Mouse (Mus musculus) bone marrow, adult 2 months (tissue): ENCODE results near the gene Mybpc2. TPM values are rescaled to one million over a fixed set of nuclear protein-coding genes. Genes with fewer than 3 reads are reported as not detected.
A peak's percentile ranks its signal among the peaks of the same experiment; 100 is the strongest.

ENCODE experiments used
- H3K27ac ChIP-seq: fragments of 200-500 bp; 2 replicates; pipeline ENCODE4 v1.5.1; 2012; ENCODE audit warnings: low read depth, mild to moderate bottlenecking, control low read depth, inconsistent platforms, low read length; ENCODE audit not compliant: control insufficient read depth, poor library complexity, insufficient read depth
- H3K4me1 ChIP-seq: fragments of 200-500 bp; 2 replicates; pipeline ENCODE4 v1.6.1; 2011; ENCODE audit warnings: low read length; ENCODE audit not compliant: control insufficient read depth, insufficient read depth
- H3K4me3 ChIP-seq: fragments of 200-500 bp; replicated peaks from 2 replicates; pipeline ENCODE3; 2011; ENCODE audit warnings: mild to moderate bottlenecking, low read depth, low read length, control low read depth; ENCODE audit not compliant: control insufficient read depth
- CTCF ChIP-seq: fragments of 200-500 bp; IDR thresholded peaks from 2 replicates; pipeline ENCODE4 v1.5.1; 2011; ENCODE audit warnings: low read length, control low read depth; ENCODE audit not compliant: control insufficient read depth, insufficient read depth
- POLR2A ChIP-seq: fragments of 200-500 bp; IDR thresholded peaks from 2 replicates; pipeline ENCODE4 v1.6.1; 2011; ENCODE audit warnings: low read depth, mild to moderate bottlenecking, control low read depth, low read length, borderline replicate concordance; ENCODE audit not compliant: control insufficient read depth
- WGBS: fragments of 180-500 bp; shearing (Covaris S2); methylation state at CpG from one replicate; pipeline ENCODE4 v1.1.7; 2018; 5-methylcytosine and 5-hydroxymethylcytosine counted together
- polyA plus RNA-seq: library from polyadenylated mRNA; stranded (reverse); fragments of >200 nt; gene quantifications from 2 replicates; pipeline ENCODE4 v1.2.4, GENCODE M21; 2011; ENCODE audit warnings: low replicate concordance; ENCODE audit not compliant: missing spikeins, insufficient read depth, insufficient read length

Gene Mybpc2
- polyA plus RNA-seq, 1 experiment, result 5.4 TPM

DNA sequence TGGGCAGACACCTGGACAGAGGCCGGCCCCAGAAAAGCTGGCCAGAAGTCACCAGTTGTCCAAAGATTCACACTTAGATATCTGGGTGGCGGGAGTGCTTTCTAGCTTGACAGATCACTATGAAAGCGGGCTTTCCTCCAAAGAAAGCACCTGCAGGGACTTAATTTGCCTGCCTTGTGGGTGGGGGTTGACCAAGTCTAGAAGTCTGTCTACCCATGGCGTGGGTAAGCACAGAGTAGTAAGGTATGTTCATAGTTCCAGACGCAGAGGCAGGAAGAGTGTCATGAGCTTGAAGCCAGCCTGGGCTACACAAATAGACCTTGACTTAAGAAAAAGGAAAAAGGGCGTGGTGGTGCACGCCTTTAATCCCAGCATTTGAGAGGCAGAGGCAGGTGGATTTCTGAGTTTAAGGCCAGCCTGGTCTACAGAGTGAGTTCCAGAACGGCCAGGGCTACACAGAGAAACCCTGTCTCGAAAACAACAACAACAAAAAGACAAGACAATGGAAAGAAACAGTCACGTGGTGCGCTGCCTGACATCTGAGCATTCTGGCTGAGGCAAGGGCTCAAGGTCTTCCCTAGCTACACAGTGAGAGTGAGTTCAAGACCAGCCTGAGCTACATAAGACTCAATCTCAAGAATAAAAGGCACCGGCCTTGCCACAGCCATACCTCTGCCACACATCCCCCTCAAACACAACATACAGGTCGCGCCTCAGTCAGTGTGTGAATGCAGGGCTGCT is 2.1 kb upstream of the Mybpc2 start:
- no peak for TF ChIP-seq CTCF
- no peak; the same call in 1 of the 2 replicates for TF ChIP-seq POLR2A
- Histone ChIP-seq H3K4me3 (no peak overlapping the region), H3K27ac (peak overlapping the region; percentile 44), H3K4me1 (peaks cover 4% of the 10 kb centered on the region)
- WGBS, result 81% methylated on average over 14 of the region's 14 CpGs

DNA sequence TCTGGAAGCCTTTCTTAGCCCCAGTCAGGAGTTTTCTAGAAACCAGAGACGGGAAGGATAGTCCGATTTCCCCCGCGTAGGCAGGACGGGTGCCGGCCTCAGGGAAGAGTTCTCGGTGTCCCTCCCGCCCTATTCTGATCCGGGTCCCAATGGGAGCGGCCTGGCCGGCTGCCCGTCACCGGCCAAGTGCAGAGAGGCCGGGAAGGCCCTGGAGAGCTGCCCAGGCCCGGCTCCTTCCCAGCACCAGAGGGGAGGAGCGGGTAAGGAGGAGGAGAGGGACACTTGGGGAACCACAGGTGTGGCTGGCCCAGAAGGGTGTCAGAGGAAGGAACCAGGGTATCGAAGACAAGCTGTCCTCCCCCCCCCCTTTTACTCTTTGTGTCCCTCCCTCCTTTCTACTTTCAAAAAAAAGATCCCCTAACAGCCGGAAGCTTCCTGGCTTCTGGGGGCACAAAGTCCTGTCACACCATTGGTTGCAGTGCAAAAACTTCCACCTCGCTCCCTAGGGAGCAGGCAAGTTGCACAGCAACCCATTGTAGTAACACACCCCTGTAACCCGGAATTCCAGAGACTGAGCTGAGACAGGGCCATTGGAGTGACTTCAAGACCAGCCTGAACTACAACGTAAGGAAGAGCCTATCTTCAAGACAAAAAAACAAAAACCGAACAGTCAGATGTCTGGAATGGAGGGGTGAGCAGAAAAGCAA is 823 bp upstream of the Mybpc2 start:
- TF ChIP-seq CTCF (no peak), POLR2A (no peak)
- Histone ChIP-seq H3K4me3 (no peak overlapping the region), H3K27ac (peak overlapping the region; percentile 17; the same call in 1 of the 2 replicates), H3K4me1 (peaks cover 4% of the 10 kb centered on the region)
- 40% methylated on average over 22 of the region's 22 CpGs for WGBS

DNA sequence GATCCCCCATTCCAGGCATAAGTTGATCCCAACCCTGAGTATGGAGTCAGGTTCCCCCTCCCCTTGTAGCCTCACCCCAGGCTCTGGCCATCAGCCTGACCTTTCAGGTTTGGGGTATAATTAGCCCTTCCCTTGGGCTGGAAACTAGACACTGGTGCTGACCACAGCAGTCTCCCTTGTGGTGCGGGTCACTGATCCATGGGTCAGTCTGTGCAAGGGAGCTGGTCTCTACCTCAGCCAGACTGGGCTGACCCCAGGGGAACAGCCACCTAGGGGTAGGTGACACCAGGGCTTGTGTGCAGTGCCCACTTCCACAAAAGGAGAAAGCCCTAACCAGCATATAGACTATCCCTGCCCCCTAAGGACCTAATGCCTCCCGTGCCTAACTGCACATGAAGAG is 1.4 kb downstream of the Mybpc2 start:
- WGBS, result 65% methylated on average over 2 of the region's 2 CpGs
- H3K27ac ChIP-seq, result no peak overlapping the region
- peaks cover 4% of the 10 kb centered on the region for H3K4me1 ChIP-seq
- no peak overlapping the region for H3K4me3 ChIP-seq
- TF ChIP-seq CTCF, result no peak

DNA sequence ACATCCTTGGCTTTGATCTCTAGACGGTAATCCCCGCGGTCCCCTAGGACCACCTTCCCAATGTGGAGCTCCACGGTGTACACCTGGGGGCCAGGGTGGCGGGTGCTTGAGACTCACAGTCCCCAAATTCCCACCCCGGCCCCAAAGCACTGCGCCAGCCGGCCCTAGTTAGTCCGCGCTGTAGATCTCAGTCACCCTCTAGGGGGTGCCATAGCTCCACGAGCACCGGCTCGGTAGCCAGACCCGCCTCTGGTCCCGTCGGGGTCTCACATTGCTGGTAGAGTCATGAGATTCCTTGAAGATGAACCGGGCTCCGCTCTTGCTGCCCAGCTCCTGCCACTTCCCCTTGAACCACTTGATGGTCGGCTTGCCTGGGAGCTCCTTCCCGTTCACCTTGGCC is 2.7 kb downstream of the Mybpc2 start:
- Histone ChIP-seq H3K4me1 (peaks cover under 1% of the 10 kb centered on the region; the same call in 1 of the 2 replicates), H3K27ac (no peak overlapping the region), H3K4me3 (no peak overlapping the region)
- TF ChIP-seq CTCF (peak; percentile 76), POLR2A (no peak)
- WGBS, result 3% methylated on average over 20 of the region's 20 CpGs

DNA sequence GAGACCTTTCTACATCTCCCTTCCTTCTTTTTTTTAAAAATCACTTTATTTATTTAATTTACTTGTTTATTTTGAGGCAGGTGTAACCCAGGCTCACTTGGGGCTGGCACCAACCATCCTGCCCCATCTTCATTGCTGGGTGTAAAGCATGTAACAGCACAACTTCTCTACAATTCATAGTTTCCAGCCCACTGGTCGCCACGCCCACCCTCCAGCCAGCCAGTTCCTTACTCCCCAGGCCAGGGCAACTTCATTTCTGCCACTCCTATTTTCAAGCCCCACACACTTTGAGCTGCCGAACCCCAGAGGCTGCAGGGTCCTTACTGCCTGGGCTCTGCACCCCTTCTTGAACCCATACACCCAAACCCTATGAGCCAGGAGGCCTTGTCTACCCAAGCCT is 3.5 kb downstream of the Mybpc2 start:
- no peak overlapping the region for H3K27ac ChIP-seq
- 43% methylated on average over 3 of the region's 3 CpGs for WGBS
- TF ChIP-seq CTCF (no peak), POLR2A (no peak)
- no peak overlapping the region for H3K4me3 ChIP-seq
- no peaks in the 10 kb centered on the region; the same call in 1 of the 2 replicates for H3K4me1 ChIP-seq

DNA sequence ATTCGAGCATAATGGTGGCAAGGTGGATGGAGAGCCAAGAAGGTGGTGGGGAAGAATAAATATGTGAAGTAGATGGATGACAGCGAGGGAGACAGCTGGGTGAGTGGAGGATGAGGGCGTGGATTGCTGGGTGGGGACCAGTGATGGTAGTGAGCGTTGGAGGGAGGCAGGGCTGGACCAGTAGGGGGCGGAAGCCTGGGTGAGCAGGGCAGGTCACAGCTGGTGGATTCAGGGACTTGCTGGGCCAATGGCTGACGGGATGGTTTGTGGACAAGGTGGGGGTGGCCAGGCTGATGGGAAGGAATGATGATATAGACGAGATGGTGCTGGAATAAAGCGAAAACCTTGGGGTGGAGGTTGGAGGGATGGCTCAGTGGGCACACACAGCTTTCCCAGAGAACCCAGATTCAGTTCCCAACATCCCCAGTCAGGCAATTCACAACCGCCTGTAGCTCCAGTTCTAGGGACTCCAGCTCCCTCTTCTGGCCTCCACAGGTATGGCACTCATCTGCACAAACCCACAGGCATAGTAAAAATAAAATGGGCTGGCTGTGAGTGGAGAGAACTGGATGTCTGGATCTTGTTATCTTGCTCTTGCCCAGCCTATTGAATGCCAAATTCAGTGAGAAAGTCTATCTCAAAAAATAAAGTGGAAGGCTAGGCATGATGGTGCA is 5.1 kb downstream of the Mybpc2 start:
- no peak overlapping the region for H3K4me3 ChIP-seq
- TF ChIP-seq CTCF, result peak; percentile 32; the same call in 1 of the 2 replicates
- TF ChIP-seq POLR2A, result no peak

DNA sequence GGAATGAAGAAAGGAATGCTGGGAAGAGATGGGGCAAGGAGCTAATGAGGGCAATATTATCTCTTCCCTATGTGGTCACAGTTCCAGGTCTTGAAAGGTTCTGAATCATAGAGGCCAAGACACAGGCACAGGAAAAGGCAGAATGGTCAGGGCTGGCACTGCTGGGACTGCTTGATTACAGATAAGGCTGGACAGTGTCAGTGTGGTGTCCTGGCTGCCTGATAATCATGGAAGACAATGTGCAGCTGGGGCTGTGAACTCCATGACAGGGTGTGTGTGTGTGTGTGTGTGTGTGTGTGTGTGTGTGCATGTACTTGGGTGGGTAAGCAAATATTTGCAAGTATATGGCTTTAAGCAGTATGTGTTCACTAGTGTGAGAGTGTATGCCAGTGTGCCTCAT is 17.0 kb downstream of the Mybpc2 start:
- H3K27ac ChIP-seq, result no peak overlapping the region
- H3K4me1 ChIP-seq, result no peaks in the 10 kb centered on the region
- H3K4me3 ChIP-seq, result no peak overlapping the region
- TF ChIP-seq POLR2A (no peak), CTCF (no peak)

More for the DNA sequence above, 5.1 kb downstream of the Mybpc2 start:
- H3K27ac ChIP-seq, result no peak overlapping the region
- WGBS, result 65% methylated on average over 9 of the region's 9 CpGs
- H3K4me1 ChIP-seq, result no peaks in the 10 kb centered on the region

DNA sequence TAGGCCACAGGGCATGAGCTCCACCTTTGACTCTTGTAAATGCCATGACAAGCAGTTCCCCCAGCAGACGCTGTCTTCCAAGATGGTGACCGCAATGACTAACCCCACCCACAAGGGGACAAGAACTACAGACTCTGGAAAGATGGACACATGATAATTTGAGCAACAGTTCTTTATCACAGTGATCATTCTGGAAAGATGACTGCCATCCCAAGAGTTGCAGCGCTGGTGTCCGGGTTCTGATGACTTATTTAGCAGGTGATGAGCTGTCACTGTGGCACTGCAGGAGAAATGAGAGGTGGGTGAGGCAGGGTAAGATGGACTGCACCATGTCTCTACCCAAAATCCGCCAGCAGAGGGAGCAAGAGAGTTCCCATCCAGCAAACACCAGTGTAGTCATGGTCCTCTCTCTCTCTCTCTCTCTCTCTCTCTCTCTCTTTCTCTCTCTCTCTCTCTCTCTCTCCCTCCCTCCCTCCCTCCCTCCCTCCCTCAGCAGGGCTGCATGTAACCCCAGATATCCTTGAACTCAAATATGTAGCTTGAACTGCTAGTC is 22.8 kb downstream of the Mybpc2 start:
- 20% methylated on average over 5 of the region's 5 CpGs for WGBS
- Histone ChIP-seq H3K4me3 (no peak overlapping the region), H3K4me1 (no peaks in the 10 kb centered on the region), H3K27ac (no peak overlapping the region)
- no peak for TF ChIP-seq POLR2A
- TF ChIP-seq CTCF, result peak; percentile 87
